Mouse (Mus musculus): Measurements from ENCODE around the gene Tnk2.

GRCm38 (mm10) chr16:32634183-32634582 is 9.5 kb upstream of the Tnk2 start:
- TF ChIP-seq CTCF (IDR thresholded peaks at IDR 0.05; ENCODE audit: control insufficient read depth, insufficient read depth, low read length) (no peak), POLR2A (IDR thresholded peaks at IDR 0.05; ENCODE audit: borderline replicate concordance, control insufficient read depth, low read depth, low read length) (no peak)

Data from bone marrow, adult 2 months (tissue).